Mouse (Mus musculus) cortical plate, adult 2 months (tissue): ENCODE measurements around the gene Qser1.

Source experiments
- CTCF ChIP-seq: fragments of 200-500 bp; IDR thresholded peaks from 2 replicates; pipeline ENCODE4 v1.5.1; 2011; ENCODE audit warnings: mild to moderate bottlenecking, control low read depth, low read length; ENCODE audit not compliant: insufficient read depth; ENCODE audit errors: extremely low read depth
- POLR2A ChIP-seq: fragments of 200-500 bp; IDR thresholded peaks from 2 replicates; pipeline ENCODE4 v1.6.1; 2011; ENCODE audit warnings: mild to moderate bottlenecking, low read length, control low read depth; ENCODE audit not compliant: insufficient read depth; ENCODE audit errors: extremely low read depth

GRCm38 (mm10) chr2:104746251-104746650 lies 70.3 kb downstream of the Qser1 start:
- TF ChIP-seq POLR2A (no peak), CTCF (no peak)
